Mouse (Mus musculus): ENCODE data around the gene Zfp423.

Gene Zfp423

DNA sequence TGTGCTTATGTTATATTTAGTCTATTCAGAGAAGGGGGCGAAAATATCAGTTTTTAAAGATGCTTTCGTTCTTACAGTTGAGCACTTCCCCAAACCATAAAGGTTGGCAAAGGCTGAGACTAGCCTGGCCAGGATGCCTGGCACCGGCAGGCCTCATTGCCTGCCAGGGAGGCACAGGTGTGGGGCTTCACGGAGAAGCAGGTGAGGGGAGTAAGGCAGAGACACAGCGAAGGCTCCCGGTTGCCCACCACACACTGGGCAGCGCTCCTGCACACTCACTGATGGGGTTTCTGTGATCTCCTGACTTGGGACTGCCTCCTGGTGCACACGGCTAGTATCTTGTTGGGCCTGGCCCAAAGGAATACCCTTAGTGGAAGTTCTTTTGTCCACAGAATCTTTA lies 294.1 kb downstream of the Zfp423 start:
- DNase-seq (ENCODE audit: low spot score in 2 of 2), result no peak

DNA sequence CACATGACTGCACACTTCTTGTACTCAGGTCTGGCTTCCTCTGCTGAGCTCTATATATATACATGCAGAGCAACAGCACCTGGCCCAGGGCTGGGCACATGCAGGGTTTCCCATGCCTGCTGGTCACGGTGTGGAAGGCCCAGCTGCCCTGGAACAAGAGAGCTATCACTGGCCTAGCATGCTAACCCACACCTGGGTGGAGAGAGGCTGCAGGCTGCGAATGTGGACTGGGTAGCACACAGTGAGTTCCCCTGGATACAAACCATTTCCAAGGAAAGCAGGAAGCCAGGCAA lies 295.2 kb downstream of the Zfp423 start:
- no peak for DNase-seq (ENCODE audit: low spot score in 2 of 2)

DNA sequence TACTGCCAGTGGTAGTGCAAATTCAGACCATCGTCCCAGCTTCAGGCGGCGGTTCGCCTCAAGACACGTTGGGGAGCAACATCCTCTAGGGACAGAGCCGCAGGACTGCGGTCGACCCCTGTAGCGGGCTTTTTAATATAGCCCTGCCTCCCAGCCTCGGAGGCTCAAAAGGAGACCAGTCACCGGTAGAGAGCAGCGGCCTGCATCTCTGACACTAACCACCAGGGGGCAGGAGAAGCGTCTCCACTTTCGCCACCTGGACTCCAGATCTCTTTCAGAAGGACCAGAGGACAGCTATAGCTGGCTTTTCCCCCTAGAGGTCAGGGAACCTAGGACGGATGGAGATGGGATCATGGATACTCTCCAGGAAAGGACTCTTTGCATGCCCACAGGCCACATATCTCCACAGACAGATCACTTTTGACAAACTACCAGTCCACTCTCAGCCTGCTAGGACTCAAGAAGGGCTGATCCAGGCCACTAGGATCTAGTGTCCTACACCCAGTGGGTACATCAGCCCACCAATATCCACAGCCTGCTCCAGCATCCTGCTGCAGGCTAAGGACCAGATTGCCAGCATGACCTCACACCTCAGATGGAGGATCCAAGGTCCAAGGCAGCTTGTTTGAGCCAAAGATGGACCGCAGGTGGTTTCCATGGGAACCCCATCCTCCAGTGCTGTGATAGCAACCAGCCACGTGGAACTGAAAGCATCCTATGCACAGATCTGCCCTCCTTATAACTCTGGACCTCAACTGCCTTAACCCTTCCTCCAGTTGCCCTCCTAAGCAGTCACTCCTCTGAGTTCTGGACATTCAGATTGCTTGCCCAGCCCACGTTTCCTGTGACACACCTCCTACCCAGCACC lies 295.8 kb downstream of the Zfp423 start:
- DNase-seq (ENCODE audit: low spot score in 2 of 2), result peak in 1 of 2 experiments; percentile 77

GRCm38 (mm10) chr8:87662811-87663341 lies 296.5 kb downstream of the Zfp423 start:
- peak in 1 of 2 experiments; percentile 14 for DNase-seq (ENCODE audit: low spot score in 2 of 2)

GRCm38 (mm10) chr8:87662307-87662771 lies 297.1 kb downstream of the Zfp423 start:
- no peak for DNase-seq (ENCODE audit: low spot score in 2 of 2)

- DNase-seq (ENCODE audit: low spot score in 2 of 2), result no peak
Measured at GRCm38 (mm10) chr8:87660916-87661910, 298.2 kb downstream of the Zfp423 start.

- DNase-seq (ENCODE audit: low spot score in 2 of 2), result no peak
Measured at GRCm38 (mm10) chr8:87660029-87660915, 299.1 kb downstream of the Zfp423 start.

- DNase-seq (ENCODE audit: low spot score in 2 of 2), result no peak
Measured at GRCm38 (mm10) chr8:87657488-87657887, 301.9 kb downstream of the Zfp423 start.

DNA sequence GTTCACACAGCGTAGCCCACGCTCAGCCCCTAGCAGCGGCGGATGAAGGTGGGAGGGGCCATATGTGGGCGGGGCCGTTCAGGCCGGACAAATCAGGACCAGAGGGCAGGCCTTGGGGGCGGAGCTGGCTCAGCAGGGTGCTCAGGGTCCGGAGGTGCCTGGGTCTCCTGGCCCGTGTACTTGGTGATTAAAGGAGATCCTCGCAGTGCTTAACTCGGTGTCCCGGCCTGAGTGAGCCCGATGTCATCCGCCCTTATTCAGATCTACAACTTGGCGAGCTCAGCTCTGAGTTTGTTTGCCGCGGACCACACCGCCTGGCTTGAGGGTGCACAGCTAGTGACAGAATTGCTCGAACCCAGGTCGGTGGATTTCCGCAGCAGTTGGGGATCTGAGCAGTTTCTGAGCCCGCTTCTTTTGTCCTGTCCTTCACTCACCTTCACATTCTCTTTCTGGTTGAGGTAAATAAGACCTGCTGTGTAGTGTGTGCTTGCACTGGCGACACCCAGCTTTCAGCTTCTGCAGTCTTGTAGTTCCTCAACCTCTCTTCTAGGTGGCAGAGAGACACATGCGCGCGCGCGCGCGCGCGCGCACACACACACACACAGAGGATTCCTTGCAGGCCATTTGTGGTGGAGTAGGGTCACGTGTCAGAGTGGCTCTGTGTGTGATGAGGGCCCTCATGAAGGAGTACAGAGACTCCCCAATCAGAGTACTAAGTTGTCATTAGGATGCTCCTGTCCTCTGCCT lies 302.7 kb downstream of the Zfp423 start:
- peak; percentile 47 to 54 for DNase-seq (ENCODE audit: low spot score in 2 of 2)

GRCm38 (mm10) chr8:87655946-87656345 lies 303.4 kb downstream of the Zfp423 start:
- DNase-seq (ENCODE audit: low spot score in 2 of 2), result no peak

DNA sequence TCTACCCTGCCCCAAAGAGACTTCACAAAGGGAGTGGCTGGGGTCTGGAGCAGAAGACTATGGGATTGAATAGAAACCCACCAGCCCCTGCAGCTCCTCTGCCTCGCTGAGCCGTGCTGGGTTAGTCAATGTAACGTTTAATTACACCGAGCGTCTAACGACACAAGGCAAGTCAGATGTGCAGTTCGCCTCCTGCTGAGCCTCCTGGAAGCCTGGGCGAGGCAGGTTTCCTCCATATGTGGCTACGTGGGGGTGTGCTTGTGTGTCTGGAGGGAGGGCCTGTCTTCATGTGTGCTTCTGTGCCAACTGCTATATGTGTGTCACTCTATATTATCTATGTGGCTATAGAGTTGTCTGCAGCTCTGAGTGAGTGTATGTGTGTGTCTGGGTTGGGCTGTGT lies 311.6 kb downstream of the Zfp423 start:
- no peak for DNase-seq (ENCODE audit: low spot score in 2 of 2)

- DNase-seq (ENCODE audit: low spot score in 2 of 2), result no peak
Measured at GRCm38 (mm10) chr8:87645829-87646483, 313.4 kb downstream of the Zfp423 start.

GRCm38 (mm10) chr8:87645371-87645770 lies 314.0 kb downstream of the Zfp423 start:
- DNase-seq (ENCODE audit: low spot score in 2 of 2), result peak in 1 of 2 experiments; percentile 30

DNA sequence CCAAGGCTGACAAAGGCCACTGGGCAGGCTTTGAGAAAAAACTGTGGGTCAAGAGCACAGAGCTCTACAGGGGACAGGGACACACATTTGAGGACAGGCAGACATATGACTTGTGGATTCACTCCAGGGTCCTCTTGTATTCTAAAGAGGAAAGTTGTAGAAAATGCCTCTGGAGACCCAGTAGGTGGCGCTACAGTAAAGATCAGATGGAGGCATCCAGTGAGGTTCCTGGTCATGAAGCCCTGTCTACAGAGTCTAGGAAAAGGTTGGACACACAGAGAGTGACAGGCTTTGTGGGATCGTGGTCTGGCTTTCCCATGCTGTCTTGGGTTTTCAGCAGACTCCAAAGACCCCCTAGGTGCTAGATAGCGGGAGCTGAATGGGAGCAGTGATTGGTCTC lies 318.5 kb downstream of the Zfp423 start:
- no peak for DNase-seq (ENCODE audit: low spot score in 2 of 2)

DNA sequence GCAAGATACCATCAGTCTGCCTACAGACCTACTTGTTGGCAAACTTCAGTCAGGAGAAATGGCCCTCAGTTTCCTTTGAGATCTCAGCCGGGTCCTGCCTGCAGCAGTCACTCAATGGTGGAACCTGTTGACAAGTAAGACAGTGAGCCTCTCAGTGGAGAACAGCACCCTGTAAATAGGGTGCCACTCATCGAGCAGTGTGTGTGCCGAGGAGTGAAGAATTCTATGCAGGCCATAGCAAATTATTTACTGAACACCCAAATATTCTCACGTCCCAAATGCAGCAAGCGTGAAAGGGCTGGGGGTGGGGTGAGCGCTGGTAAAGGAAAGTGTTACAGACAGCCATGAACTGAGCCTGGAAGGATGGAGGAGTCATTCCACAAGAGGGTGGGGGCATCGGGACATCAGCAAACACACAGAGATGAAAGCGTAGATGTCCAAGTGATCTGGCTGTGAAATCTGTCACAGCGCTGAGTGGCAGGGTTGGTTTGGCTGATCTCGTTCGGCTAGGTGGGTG lies 323.1 kb downstream of the Zfp423 start:
- no peak for DNase-seq (ENCODE audit: low spot score in 2 of 2)

- no peak for DNase-seq (ENCODE audit: low spot score in 2 of 2)
Measured at GRCm38 (mm10) chr8:87631776-87632175, 327.6 kb downstream of the Zfp423 start.

DNA sequence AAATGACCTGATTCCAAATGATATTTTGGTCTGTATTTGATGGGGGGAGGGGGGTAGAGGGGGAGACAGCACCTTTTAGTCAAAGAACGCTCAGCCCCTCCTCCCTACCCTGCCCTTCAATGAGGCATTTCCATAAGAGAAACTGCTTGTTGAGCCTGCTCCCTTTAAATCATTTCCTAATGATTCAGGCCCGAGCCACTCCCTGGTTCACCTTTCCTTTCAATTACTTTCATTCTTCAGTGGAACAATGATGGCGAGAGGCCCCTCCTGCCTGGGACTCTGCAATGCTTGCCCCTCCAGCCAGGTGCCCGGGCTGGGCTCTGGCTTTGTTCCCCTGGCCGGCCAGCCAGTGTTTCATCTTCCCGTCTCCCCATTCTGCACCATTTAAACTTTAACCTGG lies 329.7 kb downstream of the Zfp423 start:
- no peak for DNase-seq (ENCODE audit: low spot score in 2 of 2)

DNA sequence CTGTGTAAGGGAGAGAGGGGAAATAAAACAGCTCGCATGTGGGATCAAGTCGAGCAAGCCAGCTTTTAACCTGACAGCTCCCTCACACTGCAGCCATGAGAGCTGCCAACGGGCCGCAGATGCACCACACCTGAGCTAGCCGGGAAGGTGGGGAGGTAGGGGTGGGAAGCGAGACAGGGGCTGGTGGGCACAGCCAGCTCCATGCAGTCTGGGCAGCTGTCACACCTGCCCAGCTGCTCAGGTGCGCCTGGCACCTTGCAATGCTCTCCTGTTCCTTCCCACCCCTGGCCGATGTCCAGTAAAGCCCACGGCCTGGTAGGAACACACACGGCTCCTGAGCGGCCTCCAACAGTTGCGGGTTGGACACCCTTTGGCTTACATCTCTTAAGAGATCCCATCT lies 338.2 kb downstream of the Zfp423 start:
- DNase-seq (ENCODE audit: low spot score in 2 of 2), result no peak

- DNase-seq (ENCODE audit: low spot score in 2 of 2), result no peak
Measured at GRCm38 (mm10) chr8:87620225-87620624, 339.2 kb downstream of the Zfp423 start.

GRCm38 (mm10) chr8:87619529-87619928 lies 339.9 kb downstream of the Zfp423 start:
- no peak for DNase-seq (ENCODE audit: low spot score in 2 of 2)

Measured in frontal cortex, postnatal 10 days (tissue).